Mouse (Mus musculus): ENCODE measurements around the gene Cryl1. TPM values are rescaled to one million over a fixed set of nuclear protein-coding genes. Genes with fewer than 3 reads are reported as not detected.

Gene Cryl1
- polyA plus RNA-seq, 1 experiment from 2014 or later = 7.4 TPM

DNA sequence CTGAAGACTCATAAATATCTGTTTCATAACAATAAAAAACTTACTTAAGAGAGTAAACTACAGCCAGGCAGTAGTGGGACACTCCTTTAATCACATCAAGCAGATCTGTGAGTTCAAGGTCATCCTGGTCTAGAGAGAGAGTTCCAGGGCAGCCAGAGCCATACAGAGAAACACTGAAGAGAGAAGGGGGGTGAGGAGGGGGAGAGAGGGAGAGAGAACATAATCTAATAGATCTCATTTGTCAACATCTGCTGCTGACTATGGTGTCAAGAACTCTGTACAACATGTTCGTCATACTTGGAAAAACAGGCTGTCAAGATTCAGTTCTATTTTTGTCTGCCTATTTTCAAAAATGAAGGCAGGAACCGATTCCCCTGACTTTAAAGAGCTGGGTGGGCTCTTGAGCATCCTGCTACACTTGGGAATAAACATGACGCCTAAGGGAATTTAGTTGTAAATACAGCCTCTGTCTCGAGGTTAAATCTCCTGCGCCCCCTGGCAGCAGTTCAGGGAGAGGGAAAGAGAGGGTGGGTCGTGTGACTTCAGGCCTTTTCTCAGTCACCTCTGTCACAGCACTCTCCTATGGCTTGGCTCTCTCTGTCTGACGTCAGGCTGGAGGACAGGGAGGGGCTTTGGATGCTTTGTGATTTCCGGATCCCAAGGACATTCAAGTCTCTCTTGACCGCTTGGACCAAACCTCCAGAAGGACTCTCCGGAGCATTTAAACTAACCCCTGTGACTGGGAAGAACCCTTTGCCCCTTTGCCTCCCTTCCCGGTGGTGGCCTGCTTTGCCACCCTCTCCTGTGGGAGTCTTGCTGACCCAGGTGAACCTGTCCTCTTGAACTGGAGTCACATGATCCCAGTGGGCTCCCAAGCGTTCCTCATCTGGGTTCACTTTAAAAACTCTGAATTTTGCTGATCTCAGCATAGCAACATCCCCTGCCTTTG, 9.0 kb upstream of the Cryl1 start:
- WGBS = 5% methylated on average over 12 of the region's 12 CpGs
- H3K36me3 ChIP-seq (ENCODE audit: control insufficient read depth, insufficient read depth, low read length) = no peaks in the 10 kb centered on the region
- no peaks in the 10 kb centered on the region for H3K27me3 ChIP-seq (ENCODE audit: control insufficient read depth, insufficient read depth, low read length)
- H3K27ac ChIP-seq (ENCODE audit: low read depth, low read length) = no peak overlapping the region
- H3K4me3 ChIP-seq (ENCODE audit: low read depth, low read length) = no peak overlapping the region
- ATAC-seq (replicated peaks; ENCODE audit: low FRiP score) (peak; percentile 71; the same call in 1 of the 2 replicates), DNase-seq (ENCODE audit: low spot score) (peak; percentile 74)
- no peaks in the 10 kb centered on the region for H3K9me3 ChIP-seq (ENCODE audit: control insufficient read depth, low read length)
- H3K4me2 ChIP-seq (ENCODE audit: low read depth, low read length, severe bottlenecking) = peak overlapping the region; percentile 32
- H3K9ac ChIP-seq (ENCODE audit: low read length) = no peak overlapping the region
- H3K4me1 ChIP-seq (replicated peaks; ENCODE audit: control insufficient read depth, insufficient read depth, low read length) = 0 out of 2 replicates have a peak, but pooled peaks cover 3% of the 10 kb centered on the region

DNA sequence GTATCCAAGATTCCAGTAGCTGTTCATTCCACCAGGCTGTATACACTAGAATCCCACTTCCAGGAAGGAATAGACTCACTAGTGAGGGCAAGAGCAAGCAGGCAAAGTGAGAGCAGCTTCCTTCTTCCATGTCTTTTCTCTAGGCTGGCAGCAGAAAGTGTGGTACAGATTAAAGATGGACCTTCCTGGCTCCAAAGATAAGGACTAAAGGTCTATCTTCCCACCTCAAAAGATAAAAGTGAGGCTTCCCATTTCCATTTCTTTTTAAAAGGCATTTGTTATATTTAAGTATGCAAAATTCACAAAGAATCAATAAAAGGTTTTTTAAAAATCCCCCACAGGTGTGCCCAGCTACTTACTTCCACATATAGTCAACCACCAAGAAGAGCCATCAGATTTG, 4.5 kb upstream of the Cryl1 start:
- DNase-seq (ENCODE audit: low spot score) = no peak
- Histone ChIP-seq H3K9ac (ENCODE audit: low read length) (no peak overlapping the region), H3K9me3 (ENCODE audit: control insufficient read depth, low read length) (no peaks in the 10 kb centered on the region), H3K4me1 (replicated peaks; ENCODE audit: control insufficient read depth, insufficient read depth, low read length) (0 out of 2 replicates have a peak, but pooled peaks cover 4% of the 10 kb centered on the region), H3K27ac (ENCODE audit: low read depth, low read length) (no peak overlapping the region), H3K27me3 (ENCODE audit: control insufficient read depth, insufficient read depth, low read length) (no peaks in the 10 kb centered on the region; the same call in 1 of the 2 replicates), H3K36me3 (ENCODE audit: control insufficient read depth, insufficient read depth, low read length) (no peaks in the 10 kb centered on the region), H3K4me2 (ENCODE audit: low read depth, low read length, severe bottlenecking) (no peak overlapping the region), H3K4me3 (ENCODE audit: low read depth, low read length) (no peak overlapping the region)
- ATAC-seq (replicated peaks; ENCODE audit: low FRiP score) = no peak

DNA sequence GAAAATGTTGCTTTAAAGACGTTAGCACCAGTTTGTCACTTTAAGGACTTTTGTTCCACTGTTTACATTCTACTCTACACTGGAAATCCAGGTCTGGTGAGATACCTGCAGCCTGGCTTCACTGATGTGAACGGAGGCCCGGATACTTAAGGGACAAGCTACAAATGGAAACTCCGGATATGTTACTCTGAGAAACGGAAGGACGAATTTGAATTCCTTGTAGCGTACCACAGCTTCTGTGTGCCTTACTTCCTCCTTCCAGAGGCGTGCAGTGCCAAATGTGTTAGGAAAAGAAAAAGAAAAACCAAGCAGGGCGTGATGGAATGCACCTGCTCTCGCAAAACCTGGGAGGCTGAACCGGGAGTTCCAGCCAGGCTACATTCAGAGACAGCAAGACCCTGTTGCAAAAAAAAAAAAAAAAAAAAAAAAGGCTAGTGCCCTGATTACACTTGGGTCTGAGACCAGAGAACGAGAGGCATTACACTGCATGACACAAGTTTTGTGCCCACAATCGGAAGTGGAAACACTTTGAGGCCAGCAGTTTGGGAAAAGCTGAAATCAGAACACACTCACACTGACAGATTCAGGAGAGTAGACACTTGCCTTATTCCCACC, 591 bp upstream of the Cryl1 start:
- Histone ChIP-seq H3K4me1 (replicated peaks; ENCODE audit: control insufficient read depth, insufficient read depth, low read length) (0 out of 2 replicates have a peak, but pooled peaks cover 2% of the 10 kb centered on the region), H3K9me3 (ENCODE audit: control insufficient read depth, low read length) (no peaks in the 10 kb centered on the region), H3K4me3 (ENCODE audit: low read depth, low read length) (peak overlapping the region; percentile 47), H3K9ac (ENCODE audit: low read length) (peak overlapping the region; percentile 27; the same call in 1 of the 2 replicates), H3K27ac (ENCODE audit: low read depth, low read length) (no peak overlapping the region), H3K36me3 (ENCODE audit: control insufficient read depth, insufficient read depth, low read length) (no peaks in the 10 kb centered on the region), H3K4me2 (ENCODE audit: low read depth, low read length, severe bottlenecking) (peak overlapping the region; percentile 93), H3K27me3 (ENCODE audit: control insufficient read depth, insufficient read depth, low read length) (peaks cover 4% of the 10 kb centered on the region)
- DNase-seq (ENCODE audit: low spot score) (no peak), ATAC-seq (replicated peaks; ENCODE audit: low FRiP score) (no peak)
- WGBS = 19% methylated on average over 13 of the region's 13 CpGs

DNA sequence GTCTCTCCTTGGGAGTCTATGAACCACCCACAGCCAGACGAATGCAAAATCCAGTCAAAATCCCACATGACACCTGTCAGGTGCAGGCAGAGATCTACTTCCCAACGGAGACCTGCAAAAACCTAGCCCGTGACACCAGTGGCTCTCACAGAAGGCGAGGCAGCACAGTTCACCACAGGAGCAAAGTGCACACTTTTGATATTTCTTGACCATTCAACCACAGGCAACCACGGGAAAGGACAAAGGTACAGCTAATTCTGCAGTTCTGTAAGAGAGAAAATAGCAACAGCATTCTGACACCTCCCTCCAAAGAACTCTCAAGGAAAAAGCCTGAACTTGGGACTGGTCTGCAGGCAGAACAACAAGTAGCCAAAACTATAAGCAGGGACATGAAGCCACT, 1.1 kb downstream of the Cryl1 start:
- peaks cover 4% of the 10 kb centered on the region for H3K27me3 ChIP-seq (ENCODE audit: control insufficient read depth, insufficient read depth, low read length)
- H3K4me3 ChIP-seq (ENCODE audit: low read depth, low read length) = no peak overlapping the region
- no peaks in the 10 kb centered on the region for H3K36me3 ChIP-seq (ENCODE audit: control insufficient read depth, insufficient read depth, low read length)
- H3K9me3 ChIP-seq (ENCODE audit: control insufficient read depth, low read length) = no peaks in the 10 kb centered on the region
- H3K4me2 ChIP-seq (ENCODE audit: low read depth, low read length, severe bottlenecking) = no peak overlapping the region
- H3K27ac ChIP-seq (ENCODE audit: low read depth, low read length) = no peak overlapping the region
- 81% methylated on average over 5 of the region's 5 CpGs for WGBS
- 0 out of 2 replicates have a peak, but pooled peaks cover 2% of the 10 kb centered on the region for H3K4me1 ChIP-seq (replicated peaks; ENCODE audit: control insufficient read depth, insufficient read depth, low read length)
- H3K9ac ChIP-seq (ENCODE audit: low read length) = no peak overlapping the region
- DNase-seq (ENCODE audit: low spot score) = no peak
- ATAC-seq (replicated peaks; ENCODE audit: low FRiP score) = no peak

DNA sequence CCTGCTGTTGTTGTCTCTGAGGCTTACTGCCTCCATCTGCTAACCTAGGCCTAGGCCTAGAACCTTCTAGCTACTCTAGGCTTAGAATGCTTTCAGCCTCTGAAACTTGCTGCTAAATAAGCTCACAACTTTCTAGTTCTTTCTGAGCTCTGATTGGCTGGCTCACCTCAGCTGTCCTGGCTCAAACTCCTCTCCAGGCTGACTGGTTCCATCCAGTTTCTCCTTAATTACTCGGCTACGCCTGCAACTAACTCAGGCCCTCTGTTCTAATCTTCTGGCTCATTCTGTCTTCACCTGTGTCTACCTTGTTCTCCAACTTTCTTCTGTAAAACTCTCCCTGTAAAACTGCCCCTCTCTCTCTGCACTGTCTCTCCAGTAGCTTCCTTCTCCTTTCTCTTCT, 2.9 kb downstream of the Cryl1 start:
- ATAC-seq (replicated peaks; ENCODE audit: low FRiP score) = no peak
- H3K4me2 ChIP-seq (ENCODE audit: low read depth, low read length, severe bottlenecking) = no peak overlapping the region
- 86% methylated on average over 2 of the region's 2 CpGs for WGBS
- no peak overlapping the region for H3K27ac ChIP-seq (ENCODE audit: low read depth, low read length)
- no peaks in the 10 kb centered on the region for H3K36me3 ChIP-seq (ENCODE audit: control insufficient read depth, insufficient read depth, low read length)
- no peak overlapping the region for H3K9ac ChIP-seq (ENCODE audit: low read length)
- 0 out of 2 replicates have a peak, but pooled peaks cover 2% of the 10 kb centered on the region for H3K4me1 ChIP-seq (replicated peaks; ENCODE audit: control insufficient read depth, insufficient read depth, low read length)
- peaks cover 4% of the 10 kb centered on the region for H3K27me3 ChIP-seq (ENCODE audit: control insufficient read depth, insufficient read depth, low read length)
- DNase-seq (ENCODE audit: low spot score) = no peak
- H3K9me3 ChIP-seq (ENCODE audit: control insufficient read depth, low read length) = no peaks in the 10 kb centered on the region
- no peak overlapping the region for H3K4me3 ChIP-seq (ENCODE audit: low read depth, low read length)

DNA sequence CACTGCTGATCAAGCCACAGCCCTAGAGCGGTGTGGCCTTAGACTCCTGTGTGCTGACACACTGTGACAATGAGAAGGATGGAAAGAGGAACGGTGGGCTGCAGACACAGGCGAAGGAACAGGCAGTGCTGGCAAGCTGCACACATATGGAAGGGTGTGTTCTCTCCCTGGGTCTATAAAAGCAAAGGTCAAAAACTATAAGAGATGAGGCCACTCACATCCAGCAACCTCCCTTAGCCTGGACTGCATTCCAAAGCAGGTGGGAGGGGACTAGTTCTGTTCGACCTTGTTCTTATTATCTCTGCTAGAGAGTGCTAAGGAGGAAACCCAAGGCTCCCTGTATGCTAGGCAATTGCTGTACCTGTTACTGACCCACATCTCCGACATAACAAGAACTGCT, 6.1 kb downstream of the Cryl1 start:
- no peaks in the 10 kb centered on the region for H3K9me3 ChIP-seq (ENCODE audit: control insufficient read depth, low read length)
- H3K4me1 ChIP-seq (replicated peaks; ENCODE audit: control insufficient read depth, insufficient read depth, low read length) = no peaks in the 10 kb centered on the region
- no peak overlapping the region for H3K27ac ChIP-seq (ENCODE audit: low read depth, low read length)
- WGBS = 75% methylated on average over 5 of the region's 5 CpGs
- no peaks in the 10 kb centered on the region for H3K36me3 ChIP-seq (ENCODE audit: control insufficient read depth, insufficient read depth, low read length)
- H3K9ac ChIP-seq (ENCODE audit: low read length) = no peak overlapping the region
- H3K4me3 ChIP-seq (ENCODE audit: low read depth, low read length) = no peak overlapping the region
- peaks cover 2% of the 10 kb centered on the region for H3K27me3 ChIP-seq (ENCODE audit: control insufficient read depth, insufficient read depth, low read length)
- DNase-seq (ENCODE audit: low spot score) = no peak
- H3K4me2 ChIP-seq (ENCODE audit: low read depth, low read length, severe bottlenecking) = no peak overlapping the region
- ATAC-seq (replicated peaks; ENCODE audit: low FRiP score) = no peak

DNA sequence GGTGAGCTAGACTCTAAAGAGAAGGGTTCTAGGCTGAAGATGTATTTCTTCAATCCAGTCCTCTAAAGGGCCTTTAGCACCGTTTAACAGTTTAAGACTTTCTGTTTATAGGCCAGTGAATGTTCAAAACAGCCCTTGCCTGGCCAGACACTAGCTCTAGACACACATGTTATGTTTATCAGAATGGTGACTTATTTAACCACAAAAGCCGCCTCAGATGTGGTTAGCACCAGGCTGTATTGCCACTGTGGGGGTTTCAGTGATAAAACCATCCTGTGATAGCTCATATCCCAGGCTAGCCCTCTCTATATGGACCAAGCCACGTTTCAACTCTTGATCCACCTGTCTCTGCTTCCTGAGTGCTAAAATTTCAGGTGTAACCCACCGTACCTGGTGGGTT, 6.7 kb downstream of the Cryl1 start:
- H3K9ac ChIP-seq (ENCODE audit: low read length) = no peak overlapping the region
- 77% methylated on average over 4 of the region's 4 CpGs for WGBS
- no peaks in the 10 kb centered on the region for H3K9me3 ChIP-seq (ENCODE audit: control insufficient read depth, low read length)
- DNase-seq (ENCODE audit: low spot score) (no peak), ATAC-seq (replicated peaks; ENCODE audit: low FRiP score) (no peak)
- H3K4me3 ChIP-seq (ENCODE audit: low read depth, low read length) = no peak overlapping the region
- H3K4me2 ChIP-seq (ENCODE audit: low read depth, low read length, severe bottlenecking) = no peak overlapping the region
- no peak overlapping the region for H3K27ac ChIP-seq (ENCODE audit: low read depth, low read length)
- no peaks in the 10 kb centered on the region for H3K36me3 ChIP-seq (ENCODE audit: control insufficient read depth, insufficient read depth, low read length)
- no peaks in the 10 kb centered on the region for H3K27me3 ChIP-seq (ENCODE audit: control insufficient read depth, insufficient read depth, low read length)
- no peaks in the 10 kb centered on the region for H3K4me1 ChIP-seq (replicated peaks; ENCODE audit: control insufficient read depth, insufficient read depth, low read length)

DNA sequence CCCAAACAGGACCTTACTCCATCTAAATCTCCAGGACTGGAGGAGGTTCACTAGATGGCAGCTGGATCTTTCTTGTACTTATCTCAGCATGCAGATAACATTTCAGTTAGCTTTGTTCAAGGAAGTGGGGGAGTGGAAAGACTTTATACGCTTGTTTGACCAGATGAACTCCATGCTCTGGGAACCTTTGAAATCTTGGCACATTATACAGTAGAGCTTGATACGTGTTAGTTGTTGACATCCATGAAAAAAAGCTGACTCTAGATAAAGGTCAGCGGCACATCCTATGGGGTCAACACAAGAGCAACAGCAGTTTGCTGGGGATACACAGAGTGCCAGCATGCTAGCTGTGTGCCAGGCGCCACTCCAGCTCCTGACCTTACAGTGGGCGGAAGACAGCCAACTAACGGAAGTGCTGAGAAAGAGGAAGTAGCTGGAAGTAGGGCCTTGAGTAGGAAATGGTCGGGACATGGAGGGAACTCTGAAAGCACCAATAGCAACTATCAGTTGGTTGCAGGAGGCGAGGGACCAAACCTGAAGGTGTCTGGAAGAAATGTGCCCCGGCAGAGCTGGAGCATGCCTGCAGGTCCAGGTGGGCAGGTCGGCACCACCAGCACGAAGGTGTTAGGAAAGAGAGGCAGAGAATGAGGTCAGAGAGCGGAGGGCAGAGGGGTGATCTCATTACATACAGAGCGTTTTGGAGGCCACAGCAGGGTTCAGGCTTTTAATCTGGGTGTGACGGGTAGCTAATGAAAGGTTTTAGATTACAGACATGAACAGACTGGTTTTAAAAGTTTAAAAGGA, 11.4 kb downstream of the Cryl1 start:
- ATAC-seq (replicated peaks; ENCODE audit: low FRiP score) = no peak
- Histone ChIP-seq H3K4me2 (ENCODE audit: low read depth, low read length, severe bottlenecking) (no peak overlapping the region), H3K4me3 (ENCODE audit: low read depth, low read length) (no peak overlapping the region), H3K27me3 (ENCODE audit: control insufficient read depth, insufficient read depth, low read length) (no peaks in the 10 kb centered on the region), H3K9ac (ENCODE audit: low read length) (no peak overlapping the region), H3K27ac (ENCODE audit: low read depth, low read length) (no peak overlapping the region), H3K36me3 (ENCODE audit: control insufficient read depth, insufficient read depth, low read length) (no peaks in the 10 kb centered on the region), H3K4me1 (replicated peaks; ENCODE audit: control insufficient read depth, insufficient read depth, low read length) (no peaks in the 10 kb centered on the region), H3K9me3 (ENCODE audit: control insufficient read depth, low read length) (no peaks in the 10 kb centered on the region)
- 68% methylated on average over 14 of the region's 14 CpGs for WGBS
- no peak for DNase-seq (ENCODE audit: low spot score)
